Mouse (Mus musculus) urinary bladder, postnatal 4 days (tissue): ENCODE measurements around the gene Ilvbl.
"Not testable (repeated sequence)": the region's sequence is repeated elsewhere in the genome, so short reads cannot be mapped to it uniquely, and the experiment has no call there.

Source experiments
- DNase-seq, 2 experiments: peaks; one replicate each; pipeline ENCODE4 v3.0.0; 2021 to 2022; ENCODE audit warnings: low spot score in 2 of 2

Gene Ilvbl

GRCm38 (mm10) chr10:78574250-78575104 lies at the start of gene Ilvbl:
TSS of gene Ilvbl (plus strand) at chr10:78574346.
- DNase-seq = peak; percentile 89 to 95

- not testable (repeated sequence) for DNase-seq
Measured at GRCm38 (mm10) chr10:78525071-78525470, 49.1 kb upstream of the Ilvbl start.

GRCm38 (mm10) chr10:78525511-78525910 lies 48.6 kb upstream of the Ilvbl start:
- no peak for DNase-seq

- no peak for DNase-seq
Measured at GRCm38 (mm10) chr10:78540943-78541342, 33.2 kb upstream of the Ilvbl start.

- DNase-seq = peak in 1 of 2 experiments; percentile 47
Measured at GRCm38 (mm10) chr10:78565070-78565469, 9.1 kb upstream of the Ilvbl start.

- DNase-seq = no peak
Measured at GRCm38 (mm10) chr10:78569191-78569590, 5.0 kb upstream of the Ilvbl start.

GRCm38 (mm10) chr10:78569686-78570085 lies 4.5 kb upstream of the Ilvbl start:
- DNase-seq = no peak

GRCm38 (mm10) chr10:78570416-78570815 lies 3.7 kb upstream of the Ilvbl start:
- no peak for DNase-seq

GRCm38 (mm10) chr10:78570897-78571296 lies 3.2 kb upstream of the Ilvbl start:
- no peak for DNase-seq

- peak in 1 of 2 experiments; percentile 29 for DNase-seq
Measured at GRCm38 (mm10) chr10:78573226-78573625, 920 bp upstream of the Ilvbl start.

- DNase-seq = peak in 1 of 2 experiments; percentile 43
Measured at GRCm38 (mm10) chr10:78575105-78575632, 1.0 kb downstream of the Ilvbl start.

GRCm38 (mm10) chr10:78575690-78576089 lies 1.5 kb downstream of the Ilvbl start:
- DNase-seq = peak in 1 of 2 experiments; percentile 71

GRCm38 (mm10) chr10:78576435-78577184 lies 2.5 kb downstream of the Ilvbl start:
- DNase-seq = peak; percentile 14 to 56

GRCm38 (mm10) chr10:78578204-78578603 lies 4.1 kb downstream of the Ilvbl start:
- no peak for DNase-seq

- DNase-seq = no peak
Measured at GRCm38 (mm10) chr10:78581121-78581520, 7.0 kb downstream of the Ilvbl start.

GRCm38 (mm10) chr10:78583347-78583746 lies 9.2 kb downstream of the Ilvbl start:
- no peak for DNase-seq

- DNase-seq = no peak
Measured at GRCm38 (mm10) chr10:78583939-78584338, 9.8 kb downstream of the Ilvbl start.

- DNase-seq = no peak
Measured at GRCm38 (mm10) chr10:78584996-78585395, 10.8 kb downstream of the Ilvbl start.

GRCm38 (mm10) chr10:78585606-78586005 lies 11.5 kb downstream of the Ilvbl start:
- DNase-seq = no peak

GRCm38 (mm10) chr10:78586026-78586425 lies 11.9 kb downstream of the Ilvbl start:
- no peak for DNase-seq

GRCm38 (mm10) chr10:78589291-78589690 lies 15.1 kb downstream of the Ilvbl start:
- DNase-seq = no peak

GRCm38 (mm10) chr10:78589901-78590300 lies 15.8 kb downstream of the Ilvbl start:
- no peak for DNase-seq
